In the genomic region with DNA sequence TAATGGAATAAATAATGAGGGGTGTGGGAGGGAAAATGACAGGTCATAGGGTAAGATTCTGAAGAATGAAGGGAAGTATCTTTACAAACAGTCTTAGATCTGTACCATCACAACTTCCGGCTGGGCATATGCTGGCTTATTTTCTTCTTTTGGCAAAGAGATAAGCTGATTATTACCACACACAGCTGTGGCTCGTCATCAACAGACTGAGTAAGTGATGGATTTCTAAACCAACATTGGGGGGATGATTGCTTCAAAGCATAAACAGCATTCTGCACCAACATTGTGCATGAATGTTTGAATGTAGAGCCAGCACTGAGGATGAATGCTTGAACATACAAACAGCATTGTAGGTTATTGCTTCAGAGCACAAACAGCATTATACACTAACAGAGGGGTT, we compare ENCODE assay signal across 20 mouse cellular contexts.
DNase-seq lines count a peak whose midpoint lies in the region; ATAC-seq and TF ChIP-seq lines count a peak whose summit lies in the region.
"Had no signal": no experiment of that assay in that cellular context is flagged by ENCODE, and none has a peak within 500 bp of the region (broad histone marks: within the 10 kb centered on the region; RNA-seq: fewer than 3 reads in every experiment).

No protein-coding gene starts in this region.

- WGBS in lung, embryonic 15.5 days, result 23% methylated on average over 2 of the region's 2 CpGs

- H3K9me3 ChIP-seq in lung, embryonic 15.5 days, result no peaks in the 10 kb centered on the region
- H3K9me3 ChIP-seq: embryonic facial prominence, embryonic 12.5 days; embryonic facial prominence, embryonic 15.5 days; forebrain, embryonic 12.5 days; forebrain, embryonic 15.5 days; hindbrain, embryonic 12.5 days; hindbrain, embryonic 15.5 days had no signal

- TF ChIP-seq CTCF in brain, embryonic 14.5 days (IDR thresholded peaks at IDR 0.05; ENCODE audit: borderline replicate concordance, extremely low read depth, insufficient read depth, insufficient read length), result no peak

- H3K4me2 ChIP-seq in lung, embryonic 15.5 days, result no peak overlapping the region
- H3K4me2 ChIP-seq: embryonic facial prominence, embryonic 12.5 days; embryonic facial prominence, embryonic 15.5 days; forebrain, embryonic 12.5 days; forebrain, embryonic 15.5 days; heart, embryonic 11.5 days; hindbrain, embryonic 12.5 days; hindbrain, embryonic 15.5 days had no signal

- no peaks in the 10 kb centered on the region for H3K4me1 ChIP-seq in lung, embryonic 15.5 days
- H3K4me1 ChIP-seq: embryonic facial prominence, embryonic 12.5 days; embryonic facial prominence, embryonic 15.5 days; forebrain, embryonic 12.5 days; forebrain, embryonic 15.5 days; hindbrain, embryonic 12.5 days; hindbrain, embryonic 15.5 days had no signal

- no peak for DNase-seq in lung, adult 18-20 months
- DNase-seq in brain, embryonic 14.5 days (ENCODE audit: low read depth), result peak; percentile 5
- peak; percentile 18 for DNase-seq in lung, postnatal 10 days
- no peak for DNase-seq in gastrocnemius, adult 8-10 months (ENCODE audit: low spot score in 2 of 2)
- DNase-seq in liver, result no peak
- DNase-seq: adrenal gland, adult 2 months; adrenal gland, postnatal 14 days; cerebellum, adult 18-20 months; cerebellum, adult 9-10 months; cerebellum, postnatal 14 days; gastrocnemius, postnatal 14 days had no signal

- H3K27ac ChIP-seq in lung, embryonic 15.5 days, result no peak overlapping the region
- H3K27ac ChIP-seq: embryonic facial prominence, embryonic 12.5 days; embryonic facial prominence, embryonic 15.5 days; forebrain, embryonic 12.5 days; forebrain, embryonic 15.5 days; hindbrain, embryonic 12.5 days; hindbrain, embryonic 15.5 days had no signal

- H3K36me3 ChIP-seq in lung, embryonic 15.5 days, result no peaks in the 10 kb centered on the region
- H3K36me3 ChIP-seq: embryonic facial prominence, embryonic 12.5 days; embryonic facial prominence, embryonic 15.5 days; forebrain, embryonic 12.5 days; forebrain, embryonic 15.5 days; hindbrain, embryonic 12.5 days; hindbrain, embryonic 15.5 days had no signal

- no peak overlapping the region for H3K9ac ChIP-seq in lung, embryonic 15.5 days
- H3K9ac ChIP-seq: embryonic facial prominence, embryonic 12.5 days; embryonic facial prominence, embryonic 15.5 days; forebrain, embryonic 12.5 days; forebrain, embryonic 15.5 days; hindbrain, embryonic 12.5 days; hindbrain, embryonic 15.5 days had no signal

- TF ChIP-seq POLR2A in brain, embryonic 14.5 days (IDR thresholded peaks at IDR 0.05; ENCODE audit: borderline replicate concordance, extremely low read depth, insufficient read depth, insufficient read length, poor library complexity, severe bottlenecking), result no peak

- no peak overlapping the region for H3K4me3 ChIP-seq in lung, embryonic 15.5 days
- H3K4me3 ChIP-seq: embryonic facial prominence, embryonic 12.5 days; embryonic facial prominence, embryonic 15.5 days; forebrain, embryonic 12.5 days; forebrain, embryonic 15.5 days; hindbrain, embryonic 12.5 days; hindbrain, embryonic 15.5 days had no signal

- no peaks in the 10 kb centered on the region for H3K27me3 ChIP-seq in lung, embryonic 15.5 days
- H3K27me3 ChIP-seq: embryonic facial prominence, embryonic 12.5 days; embryonic facial prominence, embryonic 15.5 days; forebrain, embryonic 12.5 days; forebrain, embryonic 15.5 days; hindbrain, embryonic 12.5 days; hindbrain, embryonic 15.5 days had no signal

- peak; percentile 76; the same call in 1 of the 2 replicates for ATAC-seq in lung, embryonic 15.5 days (ENCODE audit: borderline replicate concordance, extremely low read depth, low FRiP score, low TSS enrichment)
- ATAC-seq: CD4-positive, CD25-positive, alpha-beta regulatory T cell, adult 4 months; forebrain, embryonic 15.5 days had no signal

Comparison
In these comparisons a context has a peak if more than half of its experiments do, and no peak if none do; other contexts are left out.
1. DNase-seq: peak in brain, embryonic 14.5 days (single experiment) and lung, postnatal 10 days (single experiment); none in lung, adult 18-20 months (0 of 2), gastrocnemius, adult 8-10 months (0 of 2) and liver (single experiment).